Mouse (Mus musculus) C2C12 (cell line): ENCODE measurements around the gene Anp32e.

Source experiments
- CTCF ChIP-seq: IDR thresholded peaks from one replicate; pipeline ENCODE4 v1.5.1; 2011; ENCODE audit not compliant: control insufficient read depth, insufficient read depth, insufficient read length
- MAX ChIP-seq: IDR thresholded peaks from one replicate; pipeline ENCODE4 v1.6.1; 2011; ENCODE audit warnings: mild to moderate bottlenecking, control low read depth

- TF ChIP-seq CTCF: no peak
- no peak for TF ChIP-seq MAX
Measured at GRCm38 (mm10) chr3:95987386-95988110, 58.5 kb downstream of the Anp32e start.
